Mouse (Mus musculus) left cerebral cortex, adult 11 months (tissue): Measurements from ENCODE around the gene Coa5.

Source experiments
- DNase-seq: peaks from one replicate; pipeline ENCODE4 v3.0.0; 2022; ENCODE audit warnings: low spot score

Gene Coa5

GRCm38 (mm10) chr1:37429366-37430296 lies at the start of gene Coa5, which contains the start of gene Unc50:
TSS of gene Coa5 (minus strand) at chr1:37430103.
TSS of gene Unc50 (plus strand) at chr1:37430139.
- peak; percentile 93 for DNase-seq

GRCm38 (mm10) chr1:37479074-37479473 lies 49.2 kb upstream of the Coa5 start:
- DNase-seq: no peak

GRCm38 (mm10) chr1:37478416-37478815 lies 48.5 kb upstream of the Coa5 start:
- DNase-seq: no peak

- no peak for DNase-seq
Measured at GRCm38 (mm10) chr1:37477928-37478327, 48.0 kb upstream of the Coa5 start.

- DNase-seq: no peak
Measured at GRCm38 (mm10) chr1:37477250-37477649, 47.3 kb upstream of the Coa5 start.

- DNase-seq: no peak
Measured at GRCm38 (mm10) chr1:37475312-37475711, 45.4 kb upstream of the Coa5 start.

- no peak for DNase-seq
Measured at GRCm38 (mm10) chr1:37474634-37475190, 44.8 kb upstream of the Coa5 start.

GRCm38 (mm10) chr1:37474046-37474445 lies 44.1 kb upstream of the Coa5 start:
- no peak for DNase-seq

GRCm38 (mm10) chr1:37473251-37473650 lies 43.3 kb upstream of the Coa5 start:
- DNase-seq: no peak

GRCm38 (mm10) chr1:37471179-37472148 lies 41.6 kb upstream of the Coa5 start:
- DNase-seq: no peak

GRCm38 (mm10) chr1:37469007-37469406 lies 39.1 kb upstream of the Coa5 start:
- DNase-seq: no peak

- DNase-seq: no peak
Measured at GRCm38 (mm10) chr1:37467806-37468205, 37.9 kb upstream of the Coa5 start.

GRCm38 (mm10) chr1:37466322-37466995 lies 36.6 kb upstream of the Coa5 start:
- DNase-seq: no peak

GRCm38 (mm10) chr1:37464878-37465452 lies 35.1 kb upstream of the Coa5 start:
- no peak for DNase-seq

- DNase-seq: no peak
Measured at GRCm38 (mm10) chr1:37457546-37457945, 27.6 kb upstream of the Coa5 start.

- DNase-seq: no peak
Measured at GRCm38 (mm10) chr1:37451270-37451669, 21.4 kb upstream of the Coa5 start.

- DNase-seq: peak; percentile 17
Measured at GRCm38 (mm10) chr1:37448361-37449095, 18.6 kb upstream of the Coa5 start.

- no peak for DNase-seq
Measured at GRCm38 (mm10) chr1:37442848-37443835, 13.2 kb upstream of the Coa5 start.

GRCm38 (mm10) chr1:37436419-37436818 lies 6.5 kb upstream of the Coa5 start:
- DNase-seq: no peak
